Mouse (Mus musculus) central nervous system, embryonic 14 days (tissue): Measurements from ENCODE around the gene Zfp410. TPM values are rescaled to one million over a fixed set of nuclear protein-coding genes. Genes with fewer than 3 reads are reported as not detected.

ENCODE experiments used
- polyA plus RNA-seq: library from polyadenylated mRNA; depleted of rRNA; stranded (reverse); fragments of >200 nt; gene quantifications from 2 replicates; pipeline ENCODE4 v1.2.3, GENCODE M21; 2012; rRNA removed

Zfp410 gene
- polyA plus RNA-seq: 72.1 and 74.2 TPM in 2 replicates

GRCm38 (mm10) chr12:84316721-84317621 lies at the start of gene Zfp410:
Gene Zfp410, plus strand, starts transcription at chr12:84316852.

GRCm38 (mm10) chr12:84284885-84285592 lies 31.6 kb upstream of the Zfp410 start, which contains the start of gene Ptgr2:
Gene Ptgr2, plus strand, starts transcription at chr12:84285232.

GRCm38 (mm10) chr12:84361555-84362489 lies 45.2 kb downstream of the Zfp410 start, which contains the start of the genes Coq6 and Fam161b:
Gene Coq6, plus strand, starts transcription at chr12:84361657.
Gene Fam161b, minus strand, starts transcription at chr12:84361833.

Other genes starting within 250 kb of the Zfp410 start
- gene Acot5, start 247.5 kb upstream of the Zfp410 start, polyA plus RNA-seq: 0.04 and 0.08 TPM in 2 replicates
- 2.8 and 3.1 TPM in 2 replicates for gene Acot6, start 216.2 kb upstream of the Zfp410 start, polyA plus RNA-seq
- 15.9 and 16.2 TPM in 2 replicates for gene Dnal1, start 202.5 kb upstream of the Zfp410 start, polyA plus RNA-seq
- 2.3 and 3.3 TPM in 2 replicates for gene Pnma1, start 168.4 kb upstream of the Zfp410 start, polyA plus RNA-seq
- gene Elmsan1, start 98.0 kb upstream of the Zfp410 start, polyA plus RNA-seq: 7.4 and 8.5 TPM in 2 replicates
- 10.5 and 12.4 TPM in 2 replicates for gene Ptgr2, start 31.6 kb upstream of the Zfp410 start, polyA plus RNA-seq
- gene Coq6, start 44.8 kb downstream of the Zfp410 start, polyA plus RNA-seq: 48.4 and 50.5 TPM in 2 replicates
- gene Fam161b, start 45.0 kb downstream of the Zfp410 start, polyA plus RNA-seq: 17.3 and 19.5 TPM in 2 replicates
- 8.6 and 8.9 TPM in 2 replicates for gene Entpd5, start 92.2 kb downstream of the Zfp410 start, polyA plus RNA-seq
- 4.4 TPM in 2 replicates for gene Bbof1, start 92.2 kb downstream of the Zfp410 start, polyA plus RNA-seq
- gene Rnf113a2, start 100.3 kb downstream of the Zfp410 start, polyA plus RNA-seq: 18.6 and 20.9 TPM in 2 replicates
- gene Aldh6a1, start 134.2 kb downstream of the Zfp410 start, polyA plus RNA-seq: 16.6 and 16.7 TPM in 2 replicates
- 26.2 and 27.0 TPM in 2 replicates for gene Lin52, start 134.6 kb downstream of the Zfp410 start, polyA plus RNA-seq